Mouse (Mus musculus) adrenal gland, adult 18-20 months (tissue): ENCODE results near the gene Olfr1090. TPM values are rescaled to one million over a fixed set of nuclear protein-coding genes. Genes with fewer than 3 reads are reported as not detected.

Source experiments
- DNase-seq, 2 experiments: peaks; one replicate each; pipeline ENCODE4 v3.0.0; 2021 to 2022; ENCODE audit warnings: low spot score in 2 of 2
- long read RNA-seq, 2 experiments: library from polyadenylated mRNA; stranded (forward); transcript quantifications; one replicate each; pipeline ENCODE4 v2.0.0; 2021
- total RNA-seq, 2 experiments: library from RNA; stranded (reverse); gene quantifications; 1 replicate in 1 of 2; 2 replicates in 1 of 2; pipeline ENCODE4 v1.2.3; 2021

The Olfr1090 gene
- not detected for total RNA-seq
- long read RNA-seq, experiment 1: 0 reads
- long read RNA-seq, experiment 2: 0 reads

GRCm38 (mm10) chr2:86758893-86759292 lies at the start of gene Olfr1090:
Gene Olfr1090 (minus strand): TSS chr2:86758993.
- DNase-seq: no peak

GRCm38 (mm10) chr2:86782179-86782578 lies 23.4 kb upstream of the Olfr1090 start, which contains the start of gene Olfr1093:
Gene Olfr1093 (plus strand): TSS chr2:86782479.
- DNase-seq: no peak

GRCm38 (mm10) chr2:86761050-86761449 lies 2.3 kb upstream of the Olfr1090 start:
- no peak for DNase-seq

GRCm38 (mm10) chr2:86733601-86734000 lies 25.2 kb downstream of the Olfr1090 start, which contains the start of gene Olfr1089:
Gene Olfr1089 (minus strand): TSS chr2:86733701.
- DNase-seq: no peak

Other genes starting within 250 kb of the Olfr1090 start
- not detected for gene Olfr1079, start 216.5 kb downstream of the Olfr1090 start, total RNA-seq
- gene Olfr1080, start 200.8 kb downstream of the Olfr1090 start, total RNA-seq: not detected
- not detected for gene Olfr1082, start 160.0 kb downstream of the Olfr1090 start, total RNA-seq
- gene Olfr1084, start 119.3 kb downstream of the Olfr1090 start, total RNA-seq: not detected
- not detected for gene Olfr1085, start 97.0 kb downstream of the Olfr1090 start, total RNA-seq
- gene Olfr1086, start 78.9 kb downstream of the Olfr1090 start, total RNA-seq: not detected
- not detected for gene Olfr1087, start 60.6 kb downstream of the Olfr1090 start, total RNA-seq
- not detected for gene Olfr1089, start 25.3 kb downstream of the Olfr1090 start, total RNA-seq
- not detected for gene Olfr1093, start 23.5 kb upstream of the Olfr1090 start, total RNA-seq
- not detected for gene Olfr141, start 51.0 kb upstream of the Olfr1090 start, total RNA-seq
- gene Olfr1094, start 65.7 kb upstream of the Olfr1090 start, total RNA-seq: not detected
- gene Olfr1095, start 92.7 kb upstream of the Olfr1090 start, total RNA-seq: not detected
- not detected for gene Gm13723, start 115.8 kb upstream of the Olfr1090 start, total RNA-seq
- gene Olfr1097, start 133.2 kb upstream of the Olfr1090 start, total RNA-seq: not detected
- gene Olfr1098, start 165.6 kb upstream of the Olfr1090 start, total RNA-seq: not detected
- not detected for gene Olfr1099, start 201.7 kb upstream of the Olfr1090 start, total RNA-seq
- not detected for gene Olfr1100, start 221.0 kb upstream of the Olfr1090 start, total RNA-seq
- not detected for gene Olfr1101, start 232.2 kb upstream of the Olfr1090 start, total RNA-seq
- not detected for gene Olfr1102, start 239.4 kb upstream of the Olfr1090 start, total RNA-seq